Mouse (Mus musculus): Measurements from ENCODE around the gene Ybey.

Ybey gene

DNA sequence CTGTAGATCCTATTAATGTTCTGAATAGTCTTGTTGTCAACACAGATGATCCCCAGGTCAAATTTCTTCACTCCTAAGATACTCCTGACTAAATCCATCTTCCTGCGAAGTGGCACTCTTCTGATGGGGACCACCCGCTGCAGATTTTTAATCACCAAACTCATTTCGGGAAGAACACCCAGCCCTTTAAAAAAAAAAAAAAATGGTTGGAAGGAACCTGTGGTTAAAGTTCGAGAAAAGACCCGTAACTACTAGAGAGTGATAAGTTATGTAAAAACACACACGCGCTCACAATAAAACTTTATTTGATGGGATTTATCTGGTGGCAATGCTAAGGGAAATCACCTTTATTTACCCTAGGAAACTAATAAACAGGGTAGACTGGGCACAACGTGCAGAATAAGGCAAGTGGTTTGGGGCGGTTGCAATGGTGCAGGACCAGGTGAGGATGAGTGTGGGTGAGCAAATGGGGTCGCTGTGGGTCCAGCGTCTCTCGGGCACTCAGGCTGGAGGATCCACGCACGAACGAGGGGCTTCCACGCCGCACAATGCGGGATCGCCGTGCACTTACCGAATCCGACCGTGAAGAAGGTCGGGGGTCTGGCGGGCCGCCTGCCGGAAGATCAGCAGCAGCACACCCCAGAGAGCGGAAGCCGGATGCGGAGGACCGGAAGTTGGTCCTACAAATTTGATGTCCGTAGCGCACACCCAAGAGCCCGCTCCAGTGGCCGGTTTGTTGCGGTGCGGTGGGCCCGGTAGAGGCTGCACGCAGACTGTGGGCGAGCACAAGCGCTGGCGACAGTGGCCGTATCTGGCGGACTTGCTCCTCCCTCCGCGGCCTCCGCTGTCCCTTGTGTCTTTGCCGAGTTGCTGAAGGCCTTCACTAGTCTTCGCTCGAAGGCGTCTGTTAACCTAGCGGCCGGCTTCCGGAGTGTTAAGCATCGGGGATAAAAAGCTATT, at the start of gene Ybey, which contains the start of gene Mcm3ap:
TSS of gene Ybey (minus strand) at position 912 of the 960 bp plus-strand sequence.
TSS of gene Mcm3ap (plus strand) at position 725 of the 960 bp plus-strand sequence.
- peak; percentile 92 for DNase-seq (ENCODE audit: inconsistent ontology term)

GRCm38 (mm10) chr10:76512965-76513583, 44.2 kb upstream of the Ybey start:
- DNase-seq (ENCODE audit: inconsistent ontology term) = peak; percentile 68

GRCm38 (mm10) chr10:76505865-76506264, 37.0 kb upstream of the Ybey start:
- DNase-seq (ENCODE audit: inconsistent ontology term) = no peak

- no peak for DNase-seq (ENCODE audit: inconsistent ontology term)
These were observed 35.5 kb upstream of the Ybey start for GRCm38 (mm10) chr10:76504271-76504943.

DNA sequence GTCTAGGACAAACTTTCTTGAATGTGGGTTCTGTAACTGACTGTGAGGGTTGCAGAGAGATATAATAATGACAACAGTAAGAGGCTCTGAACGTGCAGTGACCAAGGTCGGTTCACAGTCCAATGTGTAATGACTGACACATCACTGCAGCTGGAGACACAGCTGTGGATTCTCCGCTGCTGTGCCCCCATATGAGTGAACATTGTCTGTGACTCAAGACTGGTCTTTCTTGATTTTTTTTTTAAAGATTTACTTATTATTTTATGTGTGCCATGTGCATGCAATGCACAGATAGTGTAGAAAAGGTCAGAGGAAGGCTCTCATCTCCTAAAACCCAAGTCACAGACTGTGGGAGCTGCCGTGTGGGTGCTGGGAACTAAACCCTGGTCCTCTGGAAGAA, 28.6 kb upstream of the Ybey start:
- DNase-seq (ENCODE audit: inconsistent ontology term) = no peak

- no peak for DNase-seq (ENCODE audit: inconsistent ontology term)
These were observed 27.5 kb upstream of the Ybey start for GRCm38 (mm10) chr10:76496366-76496765.

GRCm38 (mm10) chr10:76495501-76495900, 26.6 kb upstream of the Ybey start:
- no peak for DNase-seq (ENCODE audit: inconsistent ontology term)

GRCm38 (mm10) chr10:76493527-76493926, 24.6 kb upstream of the Ybey start:
- DNase-seq (ENCODE audit: inconsistent ontology term) = no peak

- DNase-seq (ENCODE audit: inconsistent ontology term) = no peak
These were observed 20.3 kb upstream of the Ybey start for GRCm38 (mm10) chr10:76489205-76489604.

DNA sequence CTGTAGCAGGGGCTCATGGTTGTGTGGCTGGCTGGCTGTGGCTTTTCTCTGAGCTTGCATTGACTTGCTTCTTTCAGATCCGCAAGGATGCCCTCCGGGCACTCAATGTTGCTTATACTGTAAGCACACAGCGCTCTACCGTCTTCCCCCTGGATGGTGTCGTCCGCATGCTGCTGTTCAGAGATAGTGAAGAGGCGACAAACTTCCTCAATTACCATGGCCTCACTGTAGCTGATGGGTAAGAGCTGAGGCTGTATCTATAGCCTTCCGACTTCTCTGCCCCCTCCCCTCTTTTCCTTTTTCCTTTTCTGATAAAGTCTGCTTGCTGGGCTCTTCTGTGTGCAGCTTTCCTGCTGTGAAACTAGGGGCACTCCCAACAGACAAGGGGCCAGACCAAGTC, 19.4 kb upstream of the Ybey start:
- no peak for DNase-seq (ENCODE audit: inconsistent ontology term)

DNA sequence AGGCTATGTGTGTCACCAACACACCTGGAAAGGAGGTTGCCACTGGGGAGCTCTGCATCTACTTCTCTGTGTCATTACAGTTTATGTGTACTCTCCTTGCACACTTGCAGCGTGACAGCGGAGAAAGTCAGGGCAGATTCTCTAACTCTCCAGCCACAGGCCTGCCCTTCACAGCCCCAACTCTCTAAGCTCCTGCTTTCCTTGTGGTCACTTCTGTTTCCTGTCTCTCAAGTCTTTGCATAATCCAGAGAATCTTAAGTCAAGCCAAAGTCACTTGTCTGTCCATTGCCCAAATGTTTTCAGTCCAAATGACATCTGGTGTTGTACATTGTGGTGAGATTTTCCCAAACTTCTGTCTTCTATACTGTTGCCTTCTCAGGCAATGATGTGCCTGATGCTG, 17.4 kb upstream of the Ybey start:
- no peak for DNase-seq (ENCODE audit: inconsistent ontology term)

- no peak for DNase-seq (ENCODE audit: inconsistent ontology term)
These were observed 12.6 kb upstream of the Ybey start for GRCm38 (mm10) chr10:76481480-76481879.

- DNase-seq (ENCODE audit: inconsistent ontology term) = no peak
These were observed 11.9 kb upstream of the Ybey start for GRCm38 (mm10) chr10:76480851-76481250.

- no peak for DNase-seq (ENCODE audit: inconsistent ontology term)
These were observed 4.8 kb upstream of the Ybey start for GRCm38 (mm10) chr10:76473759-76474158.

- DNase-seq (ENCODE audit: inconsistent ontology term) = no peak
These were observed 6.2 kb downstream of the Ybey start for GRCm38 (mm10) chr10:76462721-76463120.

DNA sequence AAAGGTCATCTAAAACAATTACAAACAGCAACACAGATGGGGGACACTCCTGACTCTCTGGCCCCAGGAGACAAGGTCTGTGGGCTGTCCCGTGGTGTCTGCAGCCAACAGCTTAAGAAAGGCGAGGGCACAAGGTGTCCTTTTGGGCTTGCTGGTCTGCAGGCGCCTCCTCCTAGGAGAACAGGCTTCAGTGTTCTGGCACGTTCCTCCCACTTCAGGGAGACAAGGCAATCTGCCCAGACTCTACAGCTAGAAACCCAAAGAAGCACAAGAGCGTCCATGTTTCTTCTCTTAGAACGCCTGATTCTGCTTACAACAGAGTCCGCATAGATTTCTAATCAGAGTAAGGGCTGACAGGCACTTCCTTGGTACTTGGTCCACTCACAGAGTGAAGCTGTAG, 6.6 kb downstream of the Ybey start:
- no peak for DNase-seq (ENCODE audit: inconsistent ontology term)

GRCm38 (mm10) chr10:76461255-76461654, 7.7 kb downstream of the Ybey start:
- DNase-seq (ENCODE audit: inconsistent ontology term) = peak; percentile 60

- peak; percentile 36 for DNase-seq (ENCODE audit: inconsistent ontology term)
These were observed 13.6 kb downstream of the Ybey start for GRCm38 (mm10) chr10:76455289-76455688.

GRCm38 (mm10) chr10:76448851-76449250, 20.1 kb downstream of the Ybey start, which contains the start of gene 2610028H24Rik:
TSS of gene 2610028H24Rik (plus strand) at chr10:76449081.
- no peak for DNase-seq (ENCODE audit: inconsistent ontology term)

GRCm38 (mm10) chr10:76447406-76448229, 21.3 kb downstream of the Ybey start:
- no peak for DNase-seq (ENCODE audit: inconsistent ontology term)

- DNase-seq (ENCODE audit: inconsistent ontology term) = no peak
These were observed 22.8 kb downstream of the Ybey start for GRCm38 (mm10) chr10:76445996-76446681.
